Mouse (Mus musculus) intestine, embryonic 15.5 days (tissue): Measurements from ENCODE around the gene Themis3. TPM values are rescaled to one million over a fixed set of nuclear protein-coding genes. Genes with fewer than 3 reads are reported as not detected.
"Not testable (repeated sequence)": the region's sequence is repeated elsewhere in the genome, so short reads cannot be mapped to it uniquely, and the experiment has no call there.

Source experiments
- ATAC-seq: fragments of 200-750 bp; cut with Nextera tagmentation; 2 replicates; pipeline ENCODE4 v1.8.0; 2017; ENCODE audit warnings: moderate TSS enrichment, moderate library complexity
- H3K27ac ChIP-seq: fragments of 300-500 bp; sonication (generic); 2 replicates; pipeline ENCODE4 v1.5.1; 2015; ENCODE audit warnings: mild to moderate bottlenecking, inconsistent platforms
- H3K27me3 ChIP-seq: fragments of 300-500 bp; sonication (generic); replicated peaks from 2 replicates; pipeline ENCODE4 v1.6.1; 2015; ENCODE audit warnings: inconsistent platforms
- H3K36me3 ChIP-seq: fragments of 300-500 bp; sonication (generic); 2 replicates; pipeline ENCODE4 v1.6.1; 2015; ENCODE audit warnings: inconsistent platforms
- H3K4me1 ChIP-seq: fragments of 300-500 bp; sonication (generic); replicated peaks from 2 replicates; pipeline ENCODE4 v1.6.1; 2015; ENCODE audit warnings: inconsistent platforms
- H3K4me2 ChIP-seq: fragments of 300-500 bp; sonication (generic); replicated peaks from 2 replicates; pipeline ENCODE4 v1.6.1; 2015; ENCODE audit warnings: mild to moderate bottlenecking, inconsistent platforms
- H3K4me3 ChIP-seq: fragments of 300-500 bp; sonication (generic); replicated peaks from 2 replicates; pipeline ENCODE4 v1.5.1; 2015; ENCODE audit warnings: inconsistent platforms
- H3K9ac ChIP-seq: fragments of 300-500 bp; sonication (generic); 2 replicates; pipeline ENCODE4 v1.6.1; 2015; ENCODE audit warnings: inconsistent platforms
- H3K9me3 ChIP-seq: fragments of 300-500 bp; sonication (generic); 2 replicates; pipeline ENCODE4 v1.6.1; 2016; ENCODE audit warnings: inconsistent platforms
- WGBS: fragments of 180-500 bp; shearing (Covaris S2); methylation state at CpG from one replicate; pipeline ENCODE4 v1.1.7; 2015; 5-methylcytosine and 5-hydroxymethylcytosine counted together
- polyA plus RNA-seq: library from polyadenylated mRNA; unstranded; fragments of >200 nt; fragmentation: Nextera tagmentation; extraction: Ambion mirVana; gene quantifications from 2 replicates; pipeline ENCODE4 v1.2.1, GENCODE M21; 2015

Gene Themis3
- polyA plus RNA-seq, 1 experiment from 2014 or later: 1.7 TPM

DNA sequence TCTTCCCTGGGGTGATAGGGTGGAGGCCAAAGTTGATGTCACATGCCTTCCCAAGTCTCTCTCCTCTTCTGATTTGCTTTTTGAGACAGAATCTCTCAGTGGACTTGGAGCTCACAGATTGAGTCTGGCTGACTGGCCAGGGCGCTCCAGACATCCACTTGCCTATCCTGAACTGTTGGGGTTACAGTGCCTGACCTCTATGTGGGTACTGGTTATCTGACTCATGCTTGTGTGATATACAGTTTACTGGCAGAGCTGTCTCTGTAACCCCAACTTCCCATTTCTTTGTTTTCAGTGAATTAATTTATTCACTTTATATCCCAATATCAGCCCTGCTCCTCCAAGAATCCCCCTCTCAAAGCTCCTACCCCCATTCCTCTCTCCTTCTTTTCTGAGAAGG is 62.1 kb downstream of the Themis3 start:
- H3K4me2 ChIP-seq: no peak overlapping the region
- H3K4me1 ChIP-seq: no peaks in the 10 kb centered on the region
- H3K27ac ChIP-seq: no peak overlapping the region
- H3K4me3 ChIP-seq: no peak overlapping the region
- no peak for ATAC-seq
- no peak overlapping the region for H3K9ac ChIP-seq
- WGBS: 86% methylated on average over 1 of the region's 1 CpGs
- no peaks in the 10 kb centered on the region for H3K9me3 ChIP-seq
- no peaks in the 10 kb centered on the region for H3K36me3 ChIP-seq
- no peaks in the 10 kb centered on the region for H3K27me3 ChIP-seq

DNA sequence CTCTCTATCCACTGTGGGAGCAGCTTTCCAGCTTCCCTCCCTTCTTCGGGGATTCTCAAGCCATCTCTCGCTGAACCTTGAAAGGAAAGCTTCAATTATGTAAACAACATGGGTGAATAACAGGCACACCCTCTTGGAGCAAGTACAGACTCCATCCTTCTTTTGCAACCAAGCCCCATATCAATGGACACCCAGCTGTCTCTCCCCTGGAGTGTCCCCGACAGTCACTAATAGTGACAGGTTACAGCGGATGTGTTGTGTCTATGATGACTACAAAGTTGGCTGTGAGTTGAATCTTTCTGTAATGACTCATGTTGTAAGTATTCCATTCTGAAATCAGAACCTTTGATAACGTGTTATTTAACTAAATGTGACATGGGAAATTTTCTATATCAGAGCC is 71.0 kb downstream of the Themis3 start:
- no peak for ATAC-seq
- 60% methylated on average over 5 of the region's 5 CpGs for WGBS

DNA sequence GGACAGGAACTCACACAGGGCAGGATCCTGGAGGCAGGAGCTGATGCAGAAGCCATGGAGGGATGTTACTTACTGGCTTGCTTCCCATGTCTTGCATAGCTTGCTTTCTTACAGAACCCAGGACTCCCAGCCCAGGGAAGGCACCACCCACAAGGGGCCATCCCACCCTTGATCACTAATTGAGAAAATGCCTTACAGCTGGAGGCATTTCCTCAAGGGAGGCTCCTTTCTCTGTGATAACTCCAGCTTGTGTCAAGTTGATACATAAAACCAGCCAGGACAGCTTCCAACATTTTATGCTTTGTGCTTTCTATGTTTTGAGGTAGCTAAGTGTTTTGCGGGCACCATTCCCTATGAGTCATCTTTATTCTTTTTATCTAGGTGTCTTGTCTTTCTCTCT is 71.8 kb downstream of the Themis3 start:
- not testable (repeated sequence) for H3K27me3 ChIP-seq, ATAC-seq, H3K4me2 ChIP-seq, H3K9me3 ChIP-seq, H3K27ac ChIP-seq, H3K36me3 ChIP-seq, H3K4me3 ChIP-seq, H3K9ac ChIP-seq
- peaks cover 11% of the 10 kb centered on the region for H3K4me1 ChIP-seq
- 100% methylated on average over 1 of the region's 1 CpGs for WGBS

More for the DNA sequence above, 71.0 kb downstream of the Themis3 start:
- Histone ChIP-seq H3K9ac (no peak overlapping the region), H3K9me3 (no peaks in the 10 kb centered on the region), H3K27ac (no peak overlapping the region), H3K4me3 (no peak overlapping the region), H3K4me2 (no peak overlapping the region), H3K27me3 (no peaks in the 10 kb centered on the region), H3K4me1 (peaks cover 7% of the 10 kb centered on the region; the same call in 1 of the 2 replicates), H3K36me3 (no peaks in the 10 kb centered on the region)

DNA sequence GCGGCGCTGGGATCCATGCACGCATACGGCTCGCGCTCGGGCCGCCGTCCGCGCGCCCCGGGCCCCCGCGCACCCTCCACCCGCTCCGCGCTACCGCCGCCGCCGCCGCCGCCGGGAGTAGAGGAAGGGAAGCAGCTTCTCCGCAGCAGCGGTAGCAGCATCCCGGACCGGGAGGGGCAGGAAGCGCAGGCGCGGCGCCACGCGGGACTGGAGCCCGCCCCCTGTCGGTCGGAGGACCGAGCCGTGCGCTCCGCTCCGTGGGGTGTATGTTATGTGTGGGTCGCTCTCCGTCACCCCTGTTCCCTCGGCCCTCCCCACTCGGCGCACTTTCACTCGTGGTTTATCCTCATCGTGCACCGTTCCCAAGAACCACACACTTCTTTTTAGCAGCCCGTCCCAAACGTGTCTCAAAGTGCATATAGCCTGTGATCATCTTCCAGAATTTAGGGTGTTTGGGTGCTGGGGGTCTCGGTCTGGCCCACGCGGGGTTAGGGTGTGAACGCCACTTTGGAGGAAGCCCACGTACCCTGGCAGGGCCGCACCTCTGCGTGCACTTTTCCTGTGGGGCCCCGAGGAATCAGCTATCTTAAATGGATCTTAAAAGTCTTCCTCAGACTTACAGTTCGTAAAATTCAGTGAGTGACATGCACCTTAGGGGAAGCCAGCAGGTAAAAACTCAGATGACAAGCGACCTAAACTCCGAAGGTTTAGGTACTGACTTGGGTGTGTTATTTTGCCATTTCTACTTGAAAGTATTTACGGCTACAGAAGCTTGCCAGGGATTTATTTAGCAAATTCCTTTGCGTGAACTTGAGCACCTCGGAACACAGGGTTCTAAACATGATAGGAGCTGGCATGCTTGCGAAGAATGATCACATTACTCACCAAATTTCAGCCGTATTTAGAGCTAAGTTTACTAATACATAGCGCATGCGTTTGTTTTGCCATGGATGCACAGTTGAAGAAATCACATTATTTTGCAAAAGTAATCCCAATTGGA is 74.6 kb downstream of the Themis3 start, which contains the start of gene Rab12:
Rab12 (minus strand) TSS at position 176 of the 1,000 bp plus-strand sequence.
- ATAC-seq: peak; percentile 98
- Histone ChIP-seq H3K4me2 (peak within 1 kb of the TSS; percentile 84), H3K4me1 (peaks cover 20% of the 10 kb centered on the region), H3K27ac (peak within 1 kb of the TSS; percentile 62; the same call in 1 of the 2 replicates), H3K9ac (peak within 1 kb of the TSS; percentile 97), H3K9me3 (no peaks in the 10 kb centered on the region), H3K4me3 (peak within 1 kb of the TSS; percentile 100), H3K27me3 (no peaks in the 10 kb centered on the region), H3K36me3 (no peaks in the 10 kb centered on the region)
- WGBS: 6% methylated on average over 71 of the region's 71 CpGs

DNA sequence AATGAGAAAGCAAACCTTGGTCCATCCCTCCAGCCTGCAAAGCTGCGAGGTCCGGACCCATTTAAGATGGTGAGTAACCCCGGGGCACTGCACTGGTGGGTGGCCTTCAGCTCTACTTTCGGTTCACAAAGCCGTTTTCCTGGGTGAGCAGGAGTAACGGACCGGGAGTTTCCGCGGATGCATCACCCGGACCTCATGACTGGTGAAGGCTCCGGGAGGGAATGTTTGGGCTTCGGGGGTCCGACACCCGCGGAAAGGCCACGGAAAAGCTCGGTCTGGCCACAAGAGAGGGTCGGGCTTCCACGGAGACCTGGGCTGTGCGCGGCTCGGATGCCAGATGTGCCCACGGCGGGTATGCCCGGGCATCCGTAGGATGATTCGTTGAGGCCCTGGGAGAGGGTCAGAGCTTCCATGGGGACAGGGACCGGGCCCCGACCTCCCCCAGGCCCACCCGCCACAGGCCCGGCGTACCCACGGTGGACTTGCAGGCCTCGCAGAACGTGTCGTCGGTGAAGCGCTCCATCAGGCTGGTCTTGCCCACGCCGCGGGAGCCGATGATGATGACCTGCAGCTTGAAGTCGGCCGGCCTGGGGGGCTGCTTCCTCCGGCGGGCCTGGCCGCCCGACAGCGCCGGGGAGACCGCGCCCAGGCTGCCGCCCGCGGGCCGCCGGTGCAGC is 75.4 kb downstream of the Themis3 start:
- peak overlapping the region; percentile 97 for H3K9ac ChIP-seq
- no peaks in the 10 kb centered on the region for H3K9me3 ChIP-seq
- H3K27ac ChIP-seq: peak overlapping the region; percentile 62; the same call in 1 of the 2 replicates
- ATAC-seq: peak; percentile 77
- peak overlapping the region; percentile 100 for H3K4me3 ChIP-seq
- H3K4me1 ChIP-seq: peaks cover 20% of the 10 kb centered on the region
- WGBS: under 1% methylated on average over 57 of the region's 57 CpGs
- H3K36me3 ChIP-seq: no peaks in the 10 kb centered on the region
- H3K4me2 ChIP-seq: peak overlapping the region; percentile 84
- H3K27me3 ChIP-seq: no peaks in the 10 kb centered on the region

DNA sequence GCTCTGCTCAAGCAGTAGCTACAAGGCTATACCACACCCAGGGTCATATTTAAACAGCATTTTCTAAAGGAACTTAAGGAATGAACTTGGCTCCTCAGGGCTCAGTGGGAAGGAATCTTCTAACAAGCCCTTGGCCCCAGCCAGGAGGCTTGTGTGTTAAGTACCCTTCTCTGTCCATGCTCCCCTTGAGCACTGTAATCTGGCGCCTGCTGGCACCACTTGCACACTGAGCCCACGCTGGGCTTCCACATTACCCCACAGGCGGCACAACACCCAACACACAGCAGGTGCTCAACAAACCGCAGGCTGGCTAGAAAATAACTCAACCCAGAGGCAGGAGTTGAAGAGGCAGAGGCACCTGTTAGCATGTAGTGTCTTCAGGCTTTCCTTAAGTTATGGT is 77.5 kb downstream of the Themis3 start:
- Histone ChIP-seq H3K9me3 (no peaks in the 10 kb centered on the region), H3K27ac (no peak overlapping the region), H3K4me1 (peaks cover 22% of the 10 kb centered on the region), H3K4me3 (no peak overlapping the region), H3K36me3 (no peaks in the 10 kb centered on the region), H3K9ac (no peak overlapping the region), H3K27me3 (no peaks in the 10 kb centered on the region), H3K4me2 (no peak overlapping the region)
- ATAC-seq: no peak
- WGBS: 84% methylated on average over 4 of the region's 4 CpGs

DNA sequence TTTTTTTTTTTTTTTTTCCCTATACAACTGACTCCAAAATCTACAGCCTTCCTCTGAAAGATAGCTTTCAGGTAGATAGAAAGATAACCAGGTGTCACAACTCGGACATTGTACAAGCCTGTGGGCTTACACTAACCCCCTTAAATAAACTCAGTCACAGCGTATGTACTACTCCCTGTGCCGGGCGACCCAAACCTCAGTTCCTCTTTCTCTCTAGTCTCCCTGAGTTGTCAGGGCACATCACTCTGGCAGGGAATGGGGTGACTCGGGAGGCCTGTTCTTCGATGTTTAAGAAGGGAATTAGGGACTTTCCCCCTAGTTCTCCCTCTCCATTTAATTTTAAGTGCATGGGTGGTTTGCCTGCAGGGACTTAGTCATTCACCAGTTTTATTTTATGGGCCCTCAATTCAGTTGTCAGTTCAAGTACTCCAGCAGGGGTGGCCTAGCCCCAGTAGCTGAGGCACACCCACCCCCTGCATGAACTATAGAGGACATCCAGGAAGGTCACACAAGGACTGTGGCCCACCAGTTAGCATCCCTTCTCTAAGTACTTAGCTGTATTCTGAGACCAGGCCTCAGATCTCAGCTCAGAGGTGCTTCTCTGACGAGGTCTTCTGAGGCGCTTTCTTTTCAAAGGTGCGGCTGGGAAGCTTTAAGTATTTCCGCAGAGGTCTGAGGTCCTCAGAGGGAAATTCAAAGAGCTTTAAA is 80.0 kb downstream of the Themis3 start:
- Histone ChIP-seq H3K9ac (no peak overlapping the region), H3K27ac (no peak overlapping the region), H3K36me3 (no peaks in the 10 kb centered on the region), H3K4me1 (peaks cover 19% of the 10 kb centered on the region), H3K27me3 (no peaks in the 10 kb centered on the region), H3K4me3 (no peak overlapping the region), H3K4me2 (no peak overlapping the region), H3K9me3 (no peaks in the 10 kb centered on the region)
- 82% methylated on average over 10 of the region's 10 CpGs for WGBS
- no peak for ATAC-seq

DNA sequence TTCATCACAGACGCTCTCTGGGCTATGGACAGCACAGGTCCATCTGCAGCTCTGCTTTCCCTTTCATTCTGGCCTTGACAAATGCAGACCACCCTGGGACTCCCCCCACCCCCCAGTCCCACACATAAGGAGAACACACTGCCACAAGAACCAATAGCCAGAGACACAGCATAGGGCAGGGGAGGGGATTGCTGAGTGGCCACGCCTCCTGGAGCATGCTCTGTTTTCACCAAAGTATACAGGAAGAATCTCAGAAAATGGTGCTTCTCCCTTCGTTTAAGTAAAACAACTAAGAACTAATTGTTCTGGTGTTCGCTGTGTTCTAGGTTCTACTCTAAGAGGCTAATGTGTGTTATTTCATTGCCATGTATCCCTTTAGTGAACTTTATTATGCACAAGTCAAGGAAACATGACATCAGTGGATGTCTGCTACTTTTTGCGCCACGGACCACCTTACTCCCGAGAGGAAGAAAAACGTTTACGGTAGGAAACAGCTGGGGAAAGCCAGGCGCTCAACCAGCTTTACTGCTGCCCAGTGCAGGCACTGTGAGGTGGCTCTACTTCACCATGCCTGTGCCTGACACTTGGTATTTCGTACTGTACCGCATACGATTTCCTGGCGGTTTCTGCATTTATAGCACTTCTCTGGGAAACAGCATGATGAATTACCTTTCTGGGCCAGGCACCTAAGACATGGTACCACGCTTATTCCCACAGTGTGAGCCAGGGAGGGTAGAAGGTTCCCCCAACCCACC is 82.0 kb downstream of the Themis3 start:
- WGBS: 54% methylated on average over 15 of the region's 15 CpGs
- H3K27ac ChIP-seq: no peak overlapping the region
- H3K9me3 ChIP-seq: no peaks in the 10 kb centered on the region
- H3K4me2 ChIP-seq: peak overlapping the region; percentile 22; the same call in 1 of the 2 replicates
- no peaks in the 10 kb centered on the region for H3K36me3 ChIP-seq
- H3K27me3 ChIP-seq: no peaks in the 10 kb centered on the region
- no peak overlapping the region for H3K4me3 ChIP-seq
- no peak for ATAC-seq
- no peak overlapping the region for H3K9ac ChIP-seq
- H3K4me1 ChIP-seq: peaks cover 9% of the 10 kb centered on the region

DNA sequence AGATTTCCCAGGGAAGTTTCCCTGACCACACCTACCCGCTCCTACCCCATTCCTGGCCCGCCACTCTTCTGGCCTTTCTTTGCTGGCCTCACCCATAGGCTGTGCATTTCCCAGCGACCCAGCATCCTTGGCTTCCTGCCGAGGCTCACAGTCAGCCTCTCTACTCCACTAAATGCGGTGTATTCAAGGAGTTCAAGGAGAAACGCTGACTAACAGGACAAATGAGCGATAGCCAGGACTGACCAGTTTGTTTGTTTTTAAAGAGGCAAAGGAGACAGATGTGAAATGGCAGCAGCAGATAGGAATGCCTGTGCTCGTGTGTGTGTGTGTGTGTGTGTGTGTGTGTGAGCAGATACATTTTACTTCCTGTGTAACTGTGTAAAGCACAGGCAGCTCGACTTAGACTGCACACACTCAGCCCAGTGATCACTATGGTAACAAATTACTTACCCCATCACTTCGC is 84.2 kb downstream of the Themis3 start:
- Histone ChIP-seq H3K9ac (no peak overlapping the region), H3K4me1 (peaks cover 3% of the 10 kb centered on the region; the same call in 1 of the 2 replicates), H3K4me2 (no peak overlapping the region), H3K9me3 (no peaks in the 10 kb centered on the region), H3K27me3 (no peaks in the 10 kb centered on the region), H3K4me3 (no peak overlapping the region), H3K27ac (peak overlapping the region; percentile 44; the same call in 1 of the 2 replicates), H3K36me3 (peaks cover 4% of the 10 kb centered on the region; the same call in 1 of the 2 replicates)
- 19% methylated on average over 10 of the region's 10 CpGs for WGBS
- ATAC-seq: peak; percentile 69

DNA sequence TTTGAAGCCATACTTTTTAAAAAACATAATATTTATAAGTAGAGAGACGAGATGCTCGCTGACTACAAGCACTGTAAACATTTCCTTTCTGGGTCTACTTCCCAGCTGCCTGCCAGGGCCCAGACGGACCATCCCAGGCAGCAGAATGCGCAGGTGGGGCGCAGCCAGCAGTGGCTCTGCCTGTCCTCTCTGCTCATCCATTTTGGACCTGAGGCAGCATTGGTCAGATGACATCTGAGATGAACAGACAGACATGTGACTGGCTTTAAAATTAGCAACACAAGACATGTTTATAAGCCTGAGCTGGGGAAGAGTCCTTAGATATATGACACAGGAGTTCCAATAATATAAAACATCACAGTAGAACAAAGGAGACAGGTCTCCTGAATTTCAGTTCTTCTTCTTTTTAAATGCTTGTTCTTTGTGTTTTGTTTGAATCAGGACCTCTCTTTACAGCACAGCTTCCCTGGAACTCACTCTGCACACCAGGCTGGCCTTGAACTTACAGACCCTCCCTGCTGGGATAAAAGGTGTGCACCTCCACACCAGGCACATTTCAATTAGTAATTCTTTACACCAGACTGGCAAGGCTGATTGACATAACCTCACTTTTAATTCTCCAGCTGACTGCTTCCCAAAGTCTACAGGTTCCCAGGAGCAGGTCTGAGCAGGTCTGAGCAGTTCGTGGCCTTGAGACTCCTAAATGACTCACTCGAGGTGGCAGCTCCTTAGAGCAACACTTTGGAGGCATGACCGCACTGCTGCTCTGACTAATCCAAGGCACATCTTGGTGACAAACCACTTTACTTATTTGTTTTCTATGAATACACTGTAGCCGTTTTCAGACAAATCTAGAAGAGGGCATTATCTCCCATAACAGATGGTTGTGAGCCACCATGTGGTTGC is 87.1 kb downstream of the Themis3 start:
- H3K27me3 ChIP-seq: no peaks in the 10 kb centered on the region
- H3K9ac ChIP-seq: no peak overlapping the region
- H3K4me3 ChIP-seq: no peak overlapping the region
- H3K4me2 ChIP-seq: no peak overlapping the region
- H3K27ac ChIP-seq: no peak overlapping the region
- H3K9me3 ChIP-seq: no peaks in the 10 kb centered on the region
- peaks cover 3% of the 10 kb centered on the region; the same call in 1 of the 2 replicates for H3K4me1 ChIP-seq
- ATAC-seq: 0 out of 2 replicates have a peak, but pooled peaks have one; percentile 41
- WGBS: 75% methylated on average over 9 of the region's 9 CpGs
- H3K36me3 ChIP-seq: peaks cover 9% of the 10 kb centered on the region
